Mouse (Mus musculus): ENCODE data around the gene Atp8a2.

DNA sequence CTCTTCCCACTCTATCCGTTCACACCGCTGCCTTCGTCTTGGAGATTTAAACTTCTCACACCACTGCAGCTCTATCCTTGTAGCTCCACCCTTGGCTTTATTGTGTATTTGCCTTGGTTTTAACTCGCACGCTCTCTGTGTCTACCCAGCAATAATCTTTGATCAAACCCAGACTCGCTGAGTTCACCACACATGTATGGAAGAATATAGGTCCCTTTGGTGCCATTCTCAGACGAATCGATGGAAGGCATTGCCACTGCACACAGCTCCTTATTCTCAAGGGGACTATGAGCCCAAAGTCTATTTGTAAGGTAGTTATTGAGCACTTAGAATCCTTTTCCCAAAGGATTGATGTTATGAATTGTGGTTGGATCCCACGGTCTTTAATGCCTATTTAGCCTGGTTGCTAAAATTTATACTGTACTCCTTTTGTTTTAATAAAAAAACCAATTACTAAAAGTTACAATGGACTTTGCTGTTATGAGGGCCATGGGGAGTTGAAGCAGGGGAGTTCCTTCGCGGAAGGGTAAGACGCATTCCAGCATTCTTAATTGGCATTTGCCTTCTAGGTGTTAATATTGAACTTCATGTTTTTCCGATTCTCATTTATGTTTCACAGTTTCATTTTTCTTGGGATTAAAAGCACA is 265.4 kb downstream of the Atp8a2 start:
- TF ChIP-seq POLR2A (IDR thresholded peaks at IDR 0.05; ENCODE audit: borderline replicate concordance, extremely low read depth, insufficient read depth, insufficient read length, poor library complexity, severe bottlenecking) (no peak), CTCF (IDR thresholded peaks at IDR 0.05; ENCODE audit: borderline replicate concordance, extremely low read depth, insufficient read depth, insufficient read length) (no peak)
